Mouse (Mus musculus): ENCODE measurements around the gene Lta. TPM values are rescaled to one million over a fixed set of nuclear protein-coding genes. Genes with fewer than 3 reads are reported as not detected.

The Lta gene
- polyA plus RNA-seq, 1 experiment from 2014 or later, result not detected

DNA sequence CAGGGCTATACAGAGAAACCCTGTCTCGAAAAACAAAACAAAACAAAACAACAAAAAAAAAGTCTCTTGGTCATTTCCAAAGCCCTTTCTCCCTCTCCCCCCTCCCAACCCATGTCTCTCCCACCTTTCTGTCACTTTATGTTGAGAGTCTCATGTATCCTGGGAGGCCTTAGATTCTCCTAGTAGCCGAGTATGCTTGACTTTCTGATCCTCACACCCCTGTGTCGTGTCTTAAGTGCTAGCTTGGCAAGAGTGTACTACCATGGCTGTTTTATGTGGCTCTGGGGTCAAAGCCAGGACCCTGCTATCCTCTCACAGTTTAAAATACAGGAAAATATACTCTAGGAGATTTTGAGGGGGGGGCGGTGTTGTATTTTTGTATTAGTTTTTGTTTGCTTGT lies 17.8 kb downstream of the Lta start:
- H3K9me3 ChIP-seq, result no peaks in the 10 kb centered on the region
- ATAC-seq (ENCODE audit: low FRiP score), result no peak
- peaks cover 13% of the 10 kb centered on the region for H3K4me1 ChIP-seq
- H3K4me3 ChIP-seq (replicated peaks), result no peak overlapping the region
- no peak overlapping the region for H3K27ac ChIP-seq
- no peak overlapping the region for H3K9ac ChIP-seq
- no peak overlapping the region for H3K4me2 ChIP-seq
- peaks cover 8% of the 10 kb centered on the region; the same call in 1 of the 2 replicates for H3K27me3 ChIP-seq
- 71% methylated on average over 4 of the region's 4 CpGs for WGBS
- H3K36me3 ChIP-seq (replicated peaks), result no peaks in the 10 kb centered on the region

- H3K9me3 ChIP-seq, result no peaks in the 10 kb centered on the region
- H3K4me2 ChIP-seq, result peak overlapping the region; percentile 58
- ATAC-seq (ENCODE audit: low FRiP score), result no peak
- peaks cover 8% of the 10 kb centered on the region; the same call in 1 of the 2 replicates for H3K27me3 ChIP-seq
- H3K36me3 ChIP-seq (replicated peaks), result no peaks in the 10 kb centered on the region
- H3K4me1 ChIP-seq, result peaks cover 13% of the 10 kb centered on the region
- H3K9ac ChIP-seq, result no peak overlapping the region
- WGBS, result 2% methylated on average over 4 of the region's 4 CpGs
- H3K27ac ChIP-seq, result peak overlapping the region; percentile 58; the same call in 1 of the 2 replicates
- peak overlapping the region; percentile 40 for H3K4me3 ChIP-seq (replicated peaks)
These were observed 18.5 kb downstream of the Lta start for GRCm38 (mm10) chr17:35186681-35187080.

DNA sequence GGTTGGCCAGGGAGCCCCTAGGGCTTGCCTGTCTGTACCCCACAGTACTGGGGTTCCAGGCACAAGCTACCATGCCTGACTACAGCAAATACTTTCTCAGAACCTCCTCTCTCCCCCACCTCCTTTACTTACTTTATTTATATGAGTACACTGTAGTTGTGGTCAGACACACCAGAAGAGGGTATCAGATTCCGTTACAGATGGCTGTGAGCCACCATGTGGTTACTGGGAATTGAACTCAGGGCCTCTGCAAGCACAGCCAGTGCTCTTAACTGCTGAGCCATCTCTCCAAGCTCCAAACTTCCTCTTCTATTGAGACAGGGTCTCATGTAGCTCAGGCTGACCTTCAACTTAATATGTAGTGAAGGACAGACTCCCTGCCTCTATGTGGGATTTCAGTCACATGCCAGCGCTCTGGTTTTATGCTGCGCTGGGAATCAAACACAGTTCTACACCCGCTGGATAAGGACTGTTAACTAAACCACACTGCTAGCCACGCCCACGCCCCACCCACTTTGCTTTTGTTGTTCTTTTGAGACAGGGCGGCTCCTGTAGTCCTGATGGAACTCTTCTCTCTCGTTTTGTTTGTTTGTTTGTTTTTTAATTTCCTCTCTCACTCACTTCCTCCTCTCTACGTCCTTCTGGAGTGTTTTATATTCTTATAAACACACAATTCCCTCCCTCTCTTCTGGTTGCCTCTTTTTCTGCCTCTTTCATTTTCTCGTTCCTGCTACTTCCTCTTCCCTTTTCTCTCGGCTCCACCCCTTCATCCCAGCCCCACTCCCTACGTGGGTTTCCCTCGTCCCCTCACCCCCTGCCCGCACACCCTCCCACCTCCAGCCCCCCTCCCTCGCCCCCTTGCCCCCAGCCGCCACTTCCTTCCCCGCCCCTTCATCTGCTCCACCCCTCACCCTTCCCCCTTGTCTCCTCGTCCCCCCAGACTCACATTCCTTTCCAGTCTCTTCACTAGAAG lies 19.2 kb downstream of the Lta start:
- no peaks in the 10 kb centered on the region for H3K9me3 ChIP-seq
- 2% methylated on average over 18 of the region's 18 CpGs for WGBS
- H3K27ac ChIP-seq, result peak overlapping the region; percentile 58; the same call in 1 of the 2 replicates
- H3K4me1 ChIP-seq, result peaks cover 13% of the 10 kb centered on the region
- peak overlapping the region; percentile 40 for H3K4me3 ChIP-seq (replicated peaks)
- H3K4me2 ChIP-seq, result peak overlapping the region; percentile 58
- no peaks in the 10 kb centered on the region for H3K36me3 ChIP-seq (replicated peaks)
- ATAC-seq (ENCODE audit: low FRiP score), result peak; percentile 41; the same call in 1 of the 2 replicates
- peaks cover 8% of the 10 kb centered on the region; the same call in 1 of the 2 replicates for H3K27me3 ChIP-seq
- peak overlapping the region; percentile 49 for H3K9ac ChIP-seq

DNA sequence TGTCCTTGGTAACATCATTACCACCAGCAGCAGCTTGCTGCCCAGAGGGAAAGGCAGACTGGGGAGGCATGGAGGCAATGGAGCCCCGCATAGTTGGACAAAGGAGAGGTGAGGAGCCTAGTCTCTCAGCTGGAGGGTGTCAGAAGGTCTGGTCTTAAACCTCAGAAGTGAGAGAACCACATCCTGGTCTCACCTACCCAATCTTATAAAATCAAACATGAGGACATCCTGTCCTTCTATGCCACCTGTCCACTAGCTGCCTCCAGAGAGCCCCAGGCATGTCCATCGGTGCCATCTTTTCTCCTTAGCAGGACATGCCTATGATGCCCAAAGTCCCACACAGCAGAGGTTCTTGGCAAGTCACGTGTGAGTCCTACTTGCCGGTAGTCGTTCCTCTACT lies 25.1 kb downstream of the Lta start:
- H3K9ac ChIP-seq, result no peak overlapping the region
- no peak for ATAC-seq (ENCODE audit: low FRiP score)
- no peak overlapping the region for H3K27ac ChIP-seq
- no peaks in the 10 kb centered on the region for H3K4me1 ChIP-seq
- H3K27me3 ChIP-seq, result 0 out of 2 replicates have a peak, but pooled peaks cover 5% of the 10 kb centered on the region
- H3K9me3 ChIP-seq, result no peaks in the 10 kb centered on the region
- H3K4me2 ChIP-seq, result no peak overlapping the region
- no peaks in the 10 kb centered on the region for H3K36me3 ChIP-seq (replicated peaks)
- no peak overlapping the region for H3K4me3 ChIP-seq (replicated peaks)
- WGBS, result 82% methylated on average over 5 of the region's 5 CpGs

GRCm38 (mm10) chr17:35178528-35178927 lies 26.6 kb downstream of the Lta start:
- 11% methylated on average over 5 of the region's 5 CpGs for WGBS
- ATAC-seq (ENCODE audit: low FRiP score), result no peak
- H3K9ac ChIP-seq, result no peak overlapping the region
- no peaks in the 10 kb centered on the region for H3K36me3 ChIP-seq (replicated peaks)
- no peak overlapping the region for H3K27ac ChIP-seq
- H3K4me1 ChIP-seq, result no peaks in the 10 kb centered on the region
- no peak overlapping the region for H3K4me3 ChIP-seq (replicated peaks)
- no peaks in the 10 kb centered on the region for H3K27me3 ChIP-seq
- H3K4me2 ChIP-seq, result no peak overlapping the region
- no peaks in the 10 kb centered on the region for H3K9me3 ChIP-seq

DNA sequence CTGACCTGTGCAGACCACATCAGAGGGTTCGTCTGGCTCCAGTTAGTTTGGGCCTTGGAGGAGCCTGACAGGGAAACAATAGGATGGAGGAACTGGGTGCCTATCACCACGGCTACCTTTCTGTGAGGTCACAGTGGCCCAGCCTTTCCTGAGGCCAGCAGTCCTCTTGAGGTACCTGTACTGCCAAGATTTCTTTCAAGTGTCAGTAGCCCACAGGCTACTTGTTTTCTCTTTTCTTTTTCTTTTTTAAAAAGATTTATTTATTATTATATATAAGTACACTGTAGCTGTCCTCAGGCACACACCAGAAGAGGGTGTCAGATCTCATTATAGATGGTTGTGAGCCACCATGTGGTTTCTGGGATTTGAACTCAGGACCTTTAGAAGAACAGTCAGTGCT lies 29.2 kb downstream of the Lta start, which contains the start of gene Aif1:
Aif1 (minus strand) TSS at position 101 of the 400 bp plus-strand sequence.
- 44% methylated on average over 2 of the region's 2 CpGs for WGBS

DNA sequence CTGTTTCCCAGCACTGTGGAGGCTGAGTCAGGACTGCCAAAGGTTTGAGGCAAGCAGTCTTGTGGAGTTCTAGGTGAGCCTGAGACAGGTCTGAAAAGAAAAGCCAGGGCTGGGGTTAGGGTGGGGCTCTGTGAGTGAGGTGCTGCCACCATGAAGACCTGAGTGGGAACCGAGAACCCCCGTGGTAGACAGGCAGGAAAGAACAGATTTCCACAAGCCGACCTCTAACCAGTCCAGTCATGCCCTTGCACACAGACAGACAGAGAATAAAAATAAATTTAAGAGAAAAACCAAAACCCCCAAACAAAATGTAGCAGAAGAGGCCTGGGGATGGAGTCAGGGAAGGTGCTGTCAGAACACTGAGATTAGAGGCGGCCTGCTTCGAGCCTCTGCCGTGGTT lies 29.8 kb downstream of the Lta start:
- Histone ChIP-seq H3K4me3 (replicated peaks) (no peak overlapping the region), H3K4me1 (no peaks in the 10 kb centered on the region), H3K27me3 (0 out of 2 replicates have a peak, but pooled peaks cover 3% of the 10 kb centered on the region), H3K27ac (no peak overlapping the region), H3K36me3 (replicated peaks) (no peaks in the 10 kb centered on the region), H3K9me3 (no peaks in the 10 kb centered on the region), H3K9ac (no peak overlapping the region), H3K4me2 (no peak overlapping the region)
- ATAC-seq (ENCODE audit: low FRiP score), result no peak
- 75% methylated on average over 6 of the region's 6 CpGs for WGBS

More for the DNA sequence above, 29.2 kb downstream of the Lta start, which contains the start of gene Aif1:
- Histone ChIP-seq H3K9ac (no peak within 1 kb of the TSS), H3K4me1 (no peaks in the 10 kb centered on the region), H3K9me3 (no peaks in the 10 kb centered on the region), H3K4me2 (no peak within 1 kb of the TSS), H3K36me3 (replicated peaks) (no peaks in the 10 kb centered on the region), H3K4me3 (replicated peaks) (no peak within 1 kb of the TSS), H3K27ac (no peak within 1 kb of the TSS), H3K27me3 (0 out of 2 replicates have a peak, but pooled peaks cover 3% of the 10 kb centered on the region)
- ATAC-seq (ENCODE audit: low FRiP score), result no peak

- no peak overlapping the region for H3K27ac ChIP-seq
These were observed 30.8 kb downstream of the Lta start for GRCm38 (mm10) chr17:35174201-35174977.

GRCm38 (mm10) chr17:35173329-35173728 lies 31.8 kb downstream of the Lta start:
- no peaks in the 10 kb centered on the region for H3K9me3 ChIP-seq
- 64% methylated on average over 3 of the region's 3 CpGs for WGBS

More at GRCm38 (mm10) chr17:35174201-35174977, 30.8 kb downstream of the Lta start:
- Histone ChIP-seq H3K36me3 (replicated peaks) (no peaks in the 10 kb centered on the region), H3K4me1 (no peaks in the 10 kb centered on the region), H3K27me3 (0 out of 2 replicates have a peak, but pooled peaks cover 3% of the 10 kb centered on the region), H3K4me2 (no peak overlapping the region), H3K4me3 (replicated peaks) (no peak overlapping the region), H3K9ac (no peak overlapping the region), H3K9me3 (no peaks in the 10 kb centered on the region)
- 76% methylated on average over 8 of the region's 8 CpGs for WGBS
- ATAC-seq (ENCODE audit: low FRiP score), result no peak

DNA sequence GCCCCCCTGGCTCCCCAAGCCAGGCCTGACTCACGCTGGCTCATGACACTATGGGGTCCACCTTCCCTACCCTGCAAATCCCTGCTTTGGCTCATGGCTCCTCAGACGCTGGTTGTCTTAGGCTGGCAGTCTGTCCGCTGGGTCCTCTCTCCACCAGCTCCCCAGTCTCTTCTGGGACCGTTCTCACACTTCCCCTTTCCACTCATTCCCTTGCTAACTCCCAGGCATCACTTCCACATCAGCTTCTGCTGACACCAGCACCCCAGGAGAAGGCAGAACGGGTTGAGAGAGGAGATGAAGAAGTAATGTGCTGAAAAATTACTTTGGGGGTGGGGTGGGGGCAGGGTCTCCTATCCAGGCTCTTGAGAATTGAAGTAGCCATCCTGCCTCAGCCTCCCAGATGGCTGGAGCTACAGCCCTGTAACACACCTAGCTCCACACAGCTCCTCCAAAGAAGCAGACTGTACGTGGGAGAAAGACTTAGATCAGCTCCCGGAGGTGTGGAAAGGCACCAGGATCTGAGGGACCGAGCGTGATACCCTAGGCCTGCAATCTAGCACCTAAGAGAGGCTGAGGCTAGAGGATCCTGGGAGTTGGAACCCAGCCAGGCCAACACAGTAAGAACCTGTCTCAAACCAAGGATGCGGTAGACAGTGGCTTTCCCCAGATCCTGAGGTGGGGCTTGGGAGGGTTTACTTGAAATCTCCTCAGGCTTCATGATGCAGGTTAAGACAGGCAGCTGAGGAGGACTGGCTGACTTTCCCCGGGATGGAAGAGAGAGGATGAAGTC lies 32.5 kb downstream of the Lta start:
- Histone ChIP-seq H3K9me3 (no peaks in the 10 kb centered on the region), H3K4me2 (no peak overlapping the region), H3K9ac (no peak overlapping the region), H3K27me3 (0 out of 2 replicates have a peak, but pooled peaks cover 3% of the 10 kb centered on the region), H3K27ac (no peak overlapping the region), H3K4me1 (no peaks in the 10 kb centered on the region), H3K4me3 (replicated peaks) (no peak overlapping the region), H3K36me3 (replicated peaks) (no peaks in the 10 kb centered on the region)
- no peak for ATAC-seq (ENCODE audit: low FRiP score)
- 77% methylated on average over 11 of the region's 11 CpGs for WGBS

More at GRCm38 (mm10) chr17:35173329-35173728, 31.8 kb downstream of the Lta start:
- Histone ChIP-seq H3K9ac (no peak overlapping the region), H3K27me3 (0 out of 2 replicates have a peak, but pooled peaks cover 3% of the 10 kb centered on the region), H3K4me3 (replicated peaks) (no peak overlapping the region), H3K4me1 (no peaks in the 10 kb centered on the region), H3K4me2 (no peak overlapping the region), H3K36me3 (replicated peaks) (no peaks in the 10 kb centered on the region), H3K27ac (no peak overlapping the region)
- no peak for ATAC-seq (ENCODE audit: low FRiP score)

GRCm38 (mm10) chr17:35168541-35169207 lies 36.5 kb downstream of the Lta start:
- H3K4me3 ChIP-seq (replicated peaks), result no peak overlapping the region
- peaks cover 10% of the 10 kb centered on the region for H3K4me1 ChIP-seq
- H3K9ac ChIP-seq, result no peak overlapping the region
- ATAC-seq (ENCODE audit: low FRiP score), result no peak
- H3K27ac ChIP-seq, result peak overlapping the region; percentile 69; the same call in 1 of the 2 replicates
- H3K4me2 ChIP-seq, result no peak overlapping the region
- WGBS, result 26% methylated on average over 4 of the region's 4 CpGs
- no peaks in the 10 kb centered on the region for H3K9me3 ChIP-seq
- H3K36me3 ChIP-seq (replicated peaks), result no peaks in the 10 kb centered on the region
- H3K27me3 ChIP-seq, result 0 out of 2 replicates have a peak, but pooled peaks cover 3% of the 10 kb centered on the region
